Mouse (Mus musculus): ENCODE data around the gene Fsd1l. TPM values are rescaled to one million over a fixed set of nuclear protein-coding genes. Genes with fewer than 3 reads are reported as not detected.

Gene Fsd1l
- polyA plus RNA-seq, 1 experiment from 2014 or later, result 43.4 TPM

Other genes with a start within 250 kb of the Fsd1l start
- 7.9 and 11.6 TPM in 2 replicates for gene Slc44a1, start 191.1 kb upstream of the Fsd1l start, polyA plus RNA-seq (2015; fragmentation: Nextera tagmentation; extraction: Ambion mirVana)
- gene Fktn, start 82.5 kb downstream of the Fsd1l start, polyA plus RNA-seq (2015; fragmentation: Nextera tagmentation; extraction: Ambion mirVana), result 23.3 and 23.5 TPM in 2 replicates
- 30.1 and 35.7 TPM in 2 replicates for gene Tal2, start 148.2 kb downstream of the Fsd1l start, polyA plus RNA-seq (2015; fragmentation: Nextera tagmentation; extraction: Ambion mirVana)
- gene Tmem38b, start 194.6 kb downstream of the Fsd1l start, polyA plus RNA-seq (2015; fragmentation: Nextera tagmentation; extraction: Ambion mirVana), result 11.1 TPM in 2 replicates

All from midbrain, embryonic 13.5 days (tissue).